Mouse (Mus musculus) spleen, adult 2 months (tissue): Measurements from ENCODE around the gene Slc25a43.

ENCODE experiments used
- CTCF ChIP-seq: fragments of 200-500 bp; IDR thresholded peaks from 2 replicates; pipeline ENCODE4 v1.5.1; 2011; ENCODE audit warnings: mild to moderate bottlenecking, inconsistent platforms; ENCODE audit not compliant: insufficient read depth, insufficient read length, insufficient replicate concordance; ENCODE audit errors: extremely low read depth
- POLR2A ChIP-seq: fragments of 200-500 bp; IDR thresholded peaks from 2 replicates; pipeline ENCODE4 v1.6.1; 2011; ENCODE audit warnings: low read depth, low read length, inconsistent platforms

GRCm38 (mm10) chrX:36740124-36740951 is 3.1 kb upstream of the Slc25a43 start:
- no peak for TF ChIP-seq CTCF
- TF ChIP-seq POLR2A, result no peak
